Mouse (Mus musculus): ENCODE measurements at regions not wholly inside any gene's neighbourhood (a gene's known extent, or its start where the extent isn't known, plus 50 kb on each side); places are given as distances from the start of the nearest gene placed in this dataset.
"Not testable (repeated sequence)": the region's sequence is repeated elsewhere in the genome, so short reads cannot be mapped to it uniquely, and the experiment has no call there.

- Histone ChIP-seq H3K4me1 (ENCODE audit: control insufficient read depth, insufficient read depth, insufficient read length) (no peaks in the 10 kb centered on the region), H3K27me3 (ENCODE audit: control insufficient read depth, insufficient read depth, low read length) (no peaks in the 10 kb centered on the region), H3K4me3 (ENCODE audit: extremely low read depth, insufficient read depth, insufficient read length) (no peak overlapping the region), H3K27ac (ENCODE audit: insufficient read depth, low read length) (no peak overlapping the region), H3K36me3 (ENCODE audit: control insufficient read depth, insufficient read depth, low read length) (no peaks in the 10 kb centered on the region)
- TF ChIP-seq POLR2A (IDR thresholded peaks at IDR 0.05; ENCODE audit: low read depth, low read length) (no peak), CTCF (IDR thresholded peaks at IDR 0.05; ENCODE audit: extremely low read depth, insufficient read depth, insufficient read length, insufficient replicate concordance) (no peak)
- WGBS, result 86% methylated on average over 10 of the region's 10 CpGs
- DNase-seq (ENCODE audit: low read depth in 1 of 2, low spot score in 2 of 2), result no peak
These were observed 126.3 kb upstream of the Nudt7 start for GRCm38 (mm10) chr8:114007103-114007502.

- no peak for DNase-seq (ENCODE audit: low read depth in 1 of 2, low spot score in 2 of 2)
- Histone ChIP-seq H3K36me3 (ENCODE audit: control insufficient read depth, insufficient read depth, low read length) (no peaks in the 10 kb centered on the region), H3K27me3 (ENCODE audit: control insufficient read depth, insufficient read depth, low read length) (no peaks in the 10 kb centered on the region), H3K27ac (ENCODE audit: insufficient read depth, low read length) (no peak overlapping the region), H3K4me3 (ENCODE audit: extremely low read depth, insufficient read depth, insufficient read length) (no peak overlapping the region), H3K4me1 (ENCODE audit: control insufficient read depth, insufficient read depth, insufficient read length) (no peaks in the 10 kb centered on the region)
- WGBS, result 44% methylated on average over 5 of the region's 5 CpGs
- TF ChIP-seq CTCF (IDR thresholded peaks at IDR 0.05; ENCODE audit: extremely low read depth, insufficient read depth, insufficient read length, insufficient replicate concordance) (no peak), POLR2A (IDR thresholded peaks at IDR 0.05; ENCODE audit: low read depth, low read length) (no peak)
These were observed 115.0 kb upstream of the Nudt7 start for GRCm38 (mm10) chr8:114018364-114018763.

- H3K4me1 ChIP-seq (ENCODE audit: control insufficient read depth, insufficient read depth, insufficient read length); H3K27me3 ChIP-seq (ENCODE audit: control insufficient read depth, insufficient read depth, low read length); H3K36me3 ChIP-seq (ENCODE audit: control insufficient read depth, insufficient read depth, low read length); H3K27ac ChIP-seq (ENCODE audit: insufficient read depth, low read length); H3K4me3 ChIP-seq (ENCODE audit: extremely low read depth, insufficient read depth, insufficient read length); DNase-seq (ENCODE audit: low read depth in 1 of 2, low spot score in 2 of 2): not testable (repeated sequence)
- WGBS, result 93% methylated on average over 9 of the region's 9 CpGs
These were observed 103.2 kb upstream of the Nudt7 start for GRCm38 (mm10) chr8:114030141-114030540.

- H3K36me3 ChIP-seq (ENCODE audit: control insufficient read depth, insufficient read depth, low read length), result no peaks in the 10 kb centered on the region
- TF ChIP-seq CTCF (IDR thresholded peaks at IDR 0.05; ENCODE audit: extremely low read depth, insufficient read depth, insufficient read length, insufficient replicate concordance), result no peak
- TF ChIP-seq POLR2A (IDR thresholded peaks at IDR 0.05; ENCODE audit: low read depth, low read length), result no peak
- H3K27ac ChIP-seq (ENCODE audit: insufficient read depth, low read length), result no peak overlapping the region
- no peak overlapping the region for H3K4me3 ChIP-seq (ENCODE audit: extremely low read depth, insufficient read depth, insufficient read length)
- H3K27me3 ChIP-seq (ENCODE audit: control insufficient read depth, insufficient read depth, low read length), result no peaks in the 10 kb centered on the region
- no peaks in the 10 kb centered on the region for H3K4me1 ChIP-seq (ENCODE audit: control insufficient read depth, insufficient read depth, insufficient read length)
- 82% methylated on average over 8 of the region's 8 CpGs for WGBS
- DNase-seq (ENCODE audit: low read depth in 1 of 2, low spot score in 2 of 2), result no peak
These were observed 80.9 kb upstream of the Nudt7 start for GRCm38 (mm10) chr8:114052426-114052825.

GRCm38 (mm10) chr8:114063566-114063965 is 69.8 kb upstream of the Nudt7 start:
- Histone ChIP-seq H3K36me3 (ENCODE audit: control insufficient read depth, insufficient read depth, low read length) (no peaks in the 10 kb centered on the region), H3K27ac (ENCODE audit: insufficient read depth, low read length) (no peak overlapping the region), H3K4me3 (ENCODE audit: extremely low read depth, insufficient read depth, insufficient read length) (no peak overlapping the region), H3K27me3 (ENCODE audit: control insufficient read depth, insufficient read depth, low read length) (no peaks in the 10 kb centered on the region), H3K4me1 (ENCODE audit: control insufficient read depth, insufficient read depth, insufficient read length) (no peaks in the 10 kb centered on the region)
- TF ChIP-seq POLR2A (IDR thresholded peaks at IDR 0.05; ENCODE audit: low read depth, low read length) (no peak), CTCF (IDR thresholded peaks at IDR 0.05; ENCODE audit: extremely low read depth, insufficient read depth, insufficient read length, insufficient replicate concordance) (no peak)
- no peak for DNase-seq (ENCODE audit: low read depth in 1 of 2, low spot score in 2 of 2)

GRCm38 (mm10) chr8:114072330-114072729 is 61.0 kb upstream of the Nudt7 start:
- 87% methylated on average over 8 of the region's 8 CpGs for WGBS
- Histone ChIP-seq H3K27ac (ENCODE audit: insufficient read depth, low read length) (no peak overlapping the region), H3K36me3 (ENCODE audit: control insufficient read depth, insufficient read depth, low read length) (no peaks in the 10 kb centered on the region)

GRCm38 (mm10) chr8:114074122-114074521 is 59.2 kb upstream of the Nudt7 start:
- no peak overlapping the region for H3K4me3 ChIP-seq (ENCODE audit: extremely low read depth, insufficient read depth, insufficient read length)
- H3K4me1 ChIP-seq (ENCODE audit: control insufficient read depth, insufficient read depth, insufficient read length), result no peaks in the 10 kb centered on the region
- no peaks in the 10 kb centered on the region for H3K27me3 ChIP-seq (ENCODE audit: control insufficient read depth, insufficient read depth, low read length)
- H3K27ac ChIP-seq (ENCODE audit: insufficient read depth, low read length), result no peak overlapping the region
- no peaks in the 10 kb centered on the region for H3K36me3 ChIP-seq (ENCODE audit: control insufficient read depth, insufficient read depth, low read length)
- DNase-seq (ENCODE audit: low read depth in 1 of 2, low spot score in 2 of 2), result no peak
- 91% methylated on average over 2 of the region's 2 CpGs for WGBS
- peak; percentile 13; the same call in 1 of the 2 replicates for TF ChIP-seq CTCF (IDR thresholded peaks at IDR 0.05; ENCODE audit: extremely low read depth, insufficient read depth, insufficient read length, insufficient replicate concordance)
- no peak for TF ChIP-seq POLR2A (IDR thresholded peaks at IDR 0.05; ENCODE audit: low read depth, low read length)

More at GRCm38 (mm10) chr8:114072330-114072729, 61.0 kb upstream of the Nudt7 start:
- no peak overlapping the region for H3K4me3 ChIP-seq (ENCODE audit: extremely low read depth, insufficient read depth, insufficient read length)
- no peaks in the 10 kb centered on the region for H3K4me1 ChIP-seq (ENCODE audit: control insufficient read depth, insufficient read depth, insufficient read length)
- TF ChIP-seq CTCF (IDR thresholded peaks at IDR 0.05; ENCODE audit: extremely low read depth, insufficient read depth, insufficient read length, insufficient replicate concordance) (no peak), POLR2A (IDR thresholded peaks at IDR 0.05; ENCODE audit: low read depth, low read length) (no peak)
- DNase-seq (ENCODE audit: low read depth in 1 of 2, low spot score in 2 of 2), result no peak
- H3K27me3 ChIP-seq (ENCODE audit: control insufficient read depth, insufficient read depth, low read length), result no peaks in the 10 kb centered on the region

All from spleen, adult 2 months (tissue).